Mouse (Mus musculus) limb, embryonic 12.5 days (tissue): Measurements from ENCODE around the gene Ankdd1a. TPM values are rescaled to one million over a fixed set of nuclear protein-coding genes. Genes with fewer than 3 reads are reported as not detected.

Source experiments
- ATAC-seq: fragments of 200-750 bp; cut with Nextera tagmentation; 2 replicates; pipeline ENCODE4 v1.8.0; 2017; ENCODE audit warnings: low read depth, moderate TSS enrichment; ENCODE audit not compliant: insufficient number of reproducible peaks, insufficient read depth, low FRiP score, low TSS enrichment
- H3K27ac ChIP-seq: fragments of 300-500 bp; sonication (generic); 2 replicates; pipeline ENCODE4 v1.5.1; 2016; ENCODE audit warnings: mild to moderate bottlenecking, moderate library complexity
- H3K27me3 ChIP-seq: fragments of 300-500 bp; sonication (generic); 2 replicates; pipeline ENCODE4 v1.6.1; 2016; ENCODE audit warnings: mild to moderate bottlenecking, moderate library complexity
- H3K36me3 ChIP-seq: fragments of 300-500 bp; sonication (generic); 2 replicates; pipeline ENCODE4 v1.6.1; 2016; ENCODE audit warnings: mild to moderate bottlenecking, moderate library complexity
- H3K4me1 ChIP-seq: fragments of 300-500 bp; sonication (generic); replicated peaks from 2 replicates; pipeline ENCODE4 v1.6.1; 2016
- H3K4me2 ChIP-seq: fragments of 300-500 bp; sonication (generic); 2 replicates; pipeline ENCODE4 v1.6.1; 2016; ENCODE audit warnings: mild to moderate bottlenecking, moderate library complexity
- H3K4me3 ChIP-seq: fragments of 300-500 bp; sonication (generic); replicated peaks from 2 replicates; pipeline ENCODE4 v1.5.1; 2016; ENCODE audit warnings: mild to moderate bottlenecking
- H3K9ac ChIP-seq: fragments of 300-500 bp; sonication (generic); replicated peaks from 2 replicates; pipeline ENCODE4 v1.6.1; 2016; ENCODE audit warnings: mild to moderate bottlenecking, moderate library complexity
- H3K9me3 ChIP-seq: fragments of 300-500 bp; sonication (generic); 2 replicates; pipeline ENCODE4 v1.6.1; 2016; ENCODE audit warnings: mild to moderate bottlenecking, moderate library complexity
- WGBS: fragments of 180-500 bp; shearing (Covaris S2); methylation state at CpG from one replicate; pipeline ENCODE4 v1.1.7; 2016; 5-methylcytosine and 5-hydroxymethylcytosine counted together
- polyA plus RNA-seq: library from polyadenylated mRNA; unstranded; fragments of >200 nt; fragmentation: Nextera tagmentation; extraction: Ambion mirVana; gene quantifications from 2 replicates; pipeline ENCODE4 v1.2.1, GENCODE M21; 2016

The Ankdd1a gene
- polyA plus RNA-seq = not detected in 2 replicates

DNA sequence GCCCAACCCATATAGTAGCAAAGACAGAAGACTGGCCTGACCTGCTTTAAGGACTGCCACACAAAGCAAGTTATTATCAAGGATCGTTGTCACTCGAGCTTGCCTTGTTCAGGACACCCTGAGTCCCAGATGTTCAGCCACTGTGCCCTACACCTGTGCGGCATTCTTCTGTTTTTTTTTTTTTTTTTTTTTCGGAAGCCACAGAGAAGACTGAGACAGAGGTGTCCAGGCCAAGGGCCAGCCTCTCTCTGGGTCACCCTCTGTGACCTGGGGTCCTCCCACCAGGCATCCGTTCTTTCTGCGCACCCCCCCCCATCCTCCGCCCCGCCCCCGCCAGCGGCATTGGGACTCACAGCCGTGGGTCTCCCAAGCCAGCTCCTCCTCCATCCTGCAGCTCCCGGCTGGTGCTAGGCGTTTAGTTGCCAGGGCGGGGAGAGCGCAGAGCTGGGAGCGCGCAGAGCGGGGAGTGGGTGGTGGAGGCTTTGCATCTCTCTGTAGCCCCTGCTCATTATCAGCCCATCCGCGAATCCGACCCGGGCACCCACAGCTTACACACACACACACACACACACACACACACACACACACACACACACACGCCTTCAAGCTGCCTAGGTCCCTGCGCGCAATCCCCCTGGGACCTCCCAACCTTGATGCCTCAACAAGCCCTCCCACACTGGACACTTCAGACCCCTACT lies at the start of gene Ankdd1a:
TSS of gene Ankdd1a (minus strand) at position 387 of the 698 bp plus-strand sequence.
- no peak for ATAC-seq
- Histone ChIP-seq H3K9ac (peak within 1 kb of the TSS; percentile 50), H3K27ac (no peak within 1 kb of the TSS)

DNA sequence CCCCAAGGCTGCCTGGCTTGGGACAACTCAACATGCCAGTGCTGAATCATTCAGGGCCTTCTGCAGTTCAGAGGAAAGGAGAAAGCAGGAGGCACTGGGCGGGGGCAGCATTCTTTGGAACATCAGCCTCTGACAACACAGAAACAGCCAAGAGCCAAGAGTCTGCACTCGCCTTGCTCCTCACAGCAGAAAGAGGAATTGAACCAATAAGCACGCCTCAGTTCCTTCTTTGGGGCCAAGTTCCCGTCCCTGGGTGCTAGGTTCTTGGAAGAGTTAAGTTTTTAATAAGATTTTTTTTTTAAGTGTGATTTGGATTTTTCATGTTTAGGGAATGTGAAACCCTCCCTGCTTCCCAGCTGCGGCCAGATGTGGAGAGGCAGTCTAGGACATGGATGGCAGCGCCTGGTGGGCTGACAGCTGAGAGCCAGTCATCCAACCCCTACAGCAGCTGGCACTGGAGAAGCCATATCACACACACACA lies 49.5 kb upstream of the Ankdd1a start:
- no peaks in the 10 kb centered on the region for H3K27me3 ChIP-seq
- no peak for ATAC-seq
- H3K9me3 ChIP-seq = no peaks in the 10 kb centered on the region
- no peak overlapping the region for H3K27ac ChIP-seq
- H3K36me3 ChIP-seq = peaks cover 53% of the 10 kb centered on the region
- H3K4me3 ChIP-seq = no peak overlapping the region
- 77% methylated on average over 6 of the region's 6 CpGs for WGBS
- H3K9ac ChIP-seq = no peak overlapping the region
- peaks cover 2% of the 10 kb centered on the region; the same call in 1 of the 2 replicates for H3K4me1 ChIP-seq
- H3K4me2 ChIP-seq = no peak overlapping the region

More for the DNA sequence above, at the start of gene Ankdd1a:
- 6% methylated on average over 21 of the region's 25 CpGs for WGBS
- Histone ChIP-seq H3K36me3 (no peaks in the 10 kb centered on the region), H3K9me3 (no peaks in the 10 kb centered on the region), H3K27me3 (peaks cover 9% of the 10 kb centered on the region), H3K4me1 (peaks cover 13% of the 10 kb centered on the region; the same call in 1 of the 2 replicates), H3K4me2 (peak within 1 kb of the TSS; percentile 70), H3K4me3 (peak within 1 kb of the TSS; percentile 37)

DNA sequence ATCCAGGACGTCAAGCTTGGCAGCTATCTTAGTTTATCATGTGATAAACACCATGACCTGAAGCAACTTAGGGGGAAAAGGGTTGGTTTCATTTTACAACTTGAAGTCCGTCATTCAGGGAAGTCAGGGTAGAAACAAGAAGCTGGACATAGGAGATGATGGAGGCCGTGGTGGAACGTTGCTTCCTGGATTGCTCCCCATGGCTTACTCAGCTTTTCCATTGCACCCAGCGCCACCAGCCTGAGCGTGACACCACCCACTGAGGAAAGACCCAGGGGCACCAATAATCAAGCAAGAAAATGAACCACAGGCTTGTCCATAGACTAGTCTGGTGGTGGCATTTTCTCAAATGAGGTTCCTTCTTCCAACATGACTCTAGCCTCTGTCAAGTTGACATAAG lies 48.8 kb upstream of the Ankdd1a start:
- Histone ChIP-seq H3K9ac (no peak overlapping the region), H3K27ac (no peak overlapping the region), H3K9me3 (no peaks in the 10 kb centered on the region), H3K36me3 (peaks cover 59% of the 10 kb centered on the region), H3K4me2 (no peak overlapping the region), H3K4me1 (0 out of 2 replicates have a peak, but pooled peaks cover 2% of the 10 kb centered on the region), H3K4me3 (no peak overlapping the region), H3K27me3 (no peaks in the 10 kb centered on the region)
- no peak for ATAC-seq
- WGBS = 86% methylated on average over 6 of the region's 6 CpGs

DNA sequence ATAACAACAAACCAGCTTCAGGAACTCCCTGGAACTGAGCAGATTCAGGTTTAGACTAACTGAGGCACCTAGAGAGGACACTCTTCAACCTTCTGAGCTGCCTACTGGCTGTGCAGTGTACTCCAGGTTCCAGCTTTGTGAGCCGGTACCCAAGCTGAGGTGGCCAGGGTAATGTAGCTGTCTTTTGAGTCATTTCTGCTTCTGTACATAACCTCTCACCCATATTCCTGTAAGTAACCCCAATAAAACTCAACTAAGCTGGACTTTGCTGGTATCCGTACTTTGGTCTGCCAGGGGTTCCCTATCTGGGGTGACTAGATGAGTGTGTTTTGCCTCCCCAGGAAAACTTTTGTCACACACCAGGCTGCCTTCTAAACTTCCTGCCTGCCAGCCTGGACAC lies 44.7 kb upstream of the Ankdd1a start:
- Histone ChIP-seq H3K4me1 (peaks cover 11% of the 10 kb centered on the region), H3K36me3 (peaks cover 75% of the 10 kb centered on the region), H3K9me3 (no peaks in the 10 kb centered on the region), H3K27me3 (no peaks in the 10 kb centered on the region), H3K9ac (no peak overlapping the region), H3K4me3 (no peak overlapping the region), H3K27ac (no peak overlapping the region), H3K4me2 (no peak overlapping the region)
- 92% methylated on average over 2 of the region's 2 CpGs for WGBS
- no peak for ATAC-seq

DNA sequence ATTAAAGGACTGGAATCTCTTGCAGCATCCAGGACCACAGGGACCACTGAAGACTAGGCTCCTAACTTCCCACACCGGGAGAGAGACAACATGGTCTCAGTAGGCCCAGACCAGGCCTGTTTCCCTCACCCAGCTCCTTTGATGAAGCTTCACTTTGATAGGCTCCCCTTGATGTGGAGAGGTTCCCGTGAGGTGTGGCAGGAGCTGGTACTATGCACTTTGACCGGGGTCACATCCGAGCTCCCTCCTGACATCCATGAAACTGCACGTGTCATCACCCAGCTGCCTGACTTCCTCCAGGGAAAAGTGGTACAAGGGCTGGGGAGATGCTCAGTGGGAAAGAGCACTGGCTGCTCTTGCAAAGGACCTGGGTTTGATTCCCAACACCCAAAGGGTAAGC lies 43.1 kb upstream of the Ankdd1a start:
- Histone ChIP-seq H3K4me2 (no peak overlapping the region), H3K9ac (no peak overlapping the region), H3K36me3 (peaks cover 72% of the 10 kb centered on the region), H3K4me1 (peaks cover 23% of the 10 kb centered on the region), H3K27me3 (no peaks in the 10 kb centered on the region), H3K27ac (no peak overlapping the region), H3K9me3 (no peaks in the 10 kb centered on the region), H3K4me3 (no peak overlapping the region)
- no peak for ATAC-seq
- 89% methylated on average over 5 of the region's 5 CpGs for WGBS

DNA sequence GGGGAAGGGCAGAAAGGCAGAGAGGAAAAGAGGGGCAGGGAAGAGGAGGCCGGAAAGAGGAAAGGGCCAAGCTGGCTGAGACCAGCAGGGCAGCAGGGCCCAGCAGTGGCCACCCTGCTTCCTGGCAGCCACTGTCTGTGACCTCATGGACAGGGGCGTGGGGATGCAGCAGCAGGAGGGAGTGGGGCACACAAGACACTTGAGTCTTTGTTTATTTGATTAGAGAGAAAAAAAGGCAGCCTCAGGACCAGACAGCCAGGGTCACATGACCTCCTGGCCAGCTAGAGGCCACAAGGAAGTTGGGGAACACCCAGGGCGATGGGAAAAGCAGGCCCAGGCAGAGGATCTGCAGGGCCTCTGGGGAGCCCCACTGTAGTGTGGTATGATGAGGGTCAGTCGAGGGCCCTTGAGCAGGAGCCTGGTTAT lies 42.1 kb upstream of the Ankdd1a start:
- Histone ChIP-seq H3K4me2 (no peak overlapping the region), H3K9ac (peak overlapping the region; percentile 18; the same call in 1 of the 2 replicates), H3K4me1 (peaks cover 26% of the 10 kb centered on the region), H3K4me3 (no peak overlapping the region), H3K9me3 (no peaks in the 10 kb centered on the region), H3K27ac (0 out of 2 replicates have a peak overlapping the region, but pooled peaks have one; percentile 29), H3K27me3 (no peaks in the 10 kb centered on the region), H3K36me3 (peaks cover 74% of the 10 kb centered on the region)
- 25% methylated on average over 4 of the region's 4 CpGs for WGBS
- ATAC-seq = no peak

DNA sequence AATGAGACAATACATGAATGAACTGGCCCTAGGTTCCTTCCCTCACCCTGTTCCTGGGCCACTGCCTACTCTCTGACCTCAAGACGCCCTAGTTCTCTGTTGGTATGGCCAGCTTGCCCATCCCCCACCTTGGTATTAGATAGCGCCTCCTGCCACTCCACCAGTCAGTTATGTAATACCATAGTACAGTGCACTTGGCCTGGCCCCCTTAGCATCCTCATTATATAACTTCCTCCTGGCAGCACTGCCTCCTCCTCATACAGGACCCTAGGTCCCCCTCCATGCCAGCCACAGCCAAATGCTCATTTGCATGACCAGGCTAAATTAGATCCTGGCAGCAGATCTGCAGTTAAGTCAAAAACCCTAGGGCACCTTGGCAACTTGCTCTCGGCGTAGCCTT lies 41.0 kb upstream of the Ankdd1a start:
- ATAC-seq = no peak
- no peaks in the 10 kb centered on the region for H3K9me3 ChIP-seq
- peaks cover 26% of the 10 kb centered on the region for H3K4me1 ChIP-seq
- 88% methylated on average over 4 of the region's 4 CpGs for WGBS
- no peak overlapping the region for H3K27ac ChIP-seq
- H3K27me3 ChIP-seq = no peaks in the 10 kb centered on the region
- peaks cover 79% of the 10 kb centered on the region for H3K36me3 ChIP-seq
- H3K4me2 ChIP-seq = no peak overlapping the region
- no peak overlapping the region for H3K9ac ChIP-seq
- H3K4me3 ChIP-seq = no peak overlapping the region

DNA sequence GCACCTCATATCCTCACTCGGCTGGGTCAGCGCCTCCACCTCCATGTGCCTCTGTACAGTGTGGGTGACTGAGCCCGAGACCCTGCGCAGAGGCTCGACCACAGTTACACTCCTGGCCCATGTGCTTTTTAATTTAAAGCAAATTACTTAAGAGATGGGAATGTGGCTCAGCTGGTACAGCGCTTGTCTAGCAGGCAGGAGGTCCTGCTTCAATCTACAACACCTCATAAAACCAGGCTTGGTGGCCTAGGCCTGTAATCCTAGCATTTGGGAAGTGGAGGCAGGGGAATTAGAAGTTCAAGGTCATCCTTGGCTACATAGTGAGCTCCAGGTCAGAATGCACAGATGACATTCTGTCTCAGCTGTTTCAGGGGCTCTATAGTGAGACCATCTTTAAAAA lies 38.8 kb upstream of the Ankdd1a start:
- Histone ChIP-seq H3K4me3 (no peak overlapping the region), H3K4me2 (no peak overlapping the region), H3K36me3 (peaks cover 73% of the 10 kb centered on the region), H3K9me3 (no peaks in the 10 kb centered on the region), H3K4me1 (peaks cover 36% of the 10 kb centered on the region), H3K27ac (no peak overlapping the region), H3K9ac (no peak overlapping the region), H3K27me3 (no peaks in the 10 kb centered on the region)
- 49% methylated on average over 6 of the region's 6 CpGs for WGBS
- ATAC-seq = peak; percentile 41; the same call in 1 of the 2 replicates

DNA sequence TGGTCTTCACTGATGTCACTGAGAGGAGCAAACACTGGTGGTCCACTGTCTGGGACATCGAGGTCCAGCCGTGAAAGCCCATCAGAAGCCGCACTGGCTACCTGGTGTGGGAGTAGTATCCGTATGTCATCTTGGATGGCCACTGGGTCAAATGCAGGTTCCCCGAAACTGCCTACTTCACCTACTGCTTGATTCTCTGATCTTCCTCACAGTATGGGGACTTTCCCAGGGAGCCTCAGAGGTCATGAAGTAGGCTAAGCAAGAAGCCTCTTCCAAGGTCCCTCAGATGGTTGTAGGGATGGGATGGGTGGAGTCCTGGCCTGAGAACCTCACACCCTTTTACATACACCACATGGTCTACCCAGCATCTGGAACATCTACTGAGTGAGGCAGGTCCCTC lies 37.0 kb upstream of the Ankdd1a start:
- 95% methylated on average over 5 of the region's 5 CpGs for WGBS
- no peak overlapping the region for H3K4me2 ChIP-seq
- no peaks in the 10 kb centered on the region for H3K27me3 ChIP-seq
- peaks cover 31% of the 10 kb centered on the region for H3K4me1 ChIP-seq
- peaks cover 63% of the 10 kb centered on the region for H3K36me3 ChIP-seq
- H3K9me3 ChIP-seq = no peaks in the 10 kb centered on the region
- H3K9ac ChIP-seq = no peak overlapping the region
- ATAC-seq = no peak
- no peak overlapping the region for H3K4me3 ChIP-seq
- H3K27ac ChIP-seq = no peak overlapping the region

DNA sequence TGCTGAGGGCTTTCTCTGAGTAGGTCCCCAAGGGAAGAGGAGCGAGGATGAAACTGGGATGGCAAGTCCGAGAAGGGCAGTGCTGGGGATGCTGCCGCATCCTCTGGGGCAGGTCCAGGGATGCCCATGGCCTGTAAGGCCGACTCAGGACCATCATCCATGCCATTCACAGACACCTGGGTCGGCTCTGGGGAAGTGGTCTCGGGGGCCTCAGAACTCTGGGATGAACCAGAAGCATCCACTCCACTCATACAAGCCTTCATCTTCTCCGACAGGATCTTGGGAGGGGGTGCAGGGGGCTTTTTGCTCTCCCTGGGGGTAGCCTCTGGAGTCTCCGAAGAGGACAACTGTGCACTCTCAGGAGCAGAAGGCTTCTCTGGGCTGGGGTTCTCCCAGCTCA lies 36.4 kb upstream of the Ankdd1a start:
- Histone ChIP-seq H3K27ac (no peak overlapping the region), H3K36me3 (peaks cover 56% of the 10 kb centered on the region), H3K27me3 (no peaks in the 10 kb centered on the region), H3K4me2 (no peak overlapping the region), H3K9me3 (no peaks in the 10 kb centered on the region), H3K4me1 (peaks cover 25% of the 10 kb centered on the region), H3K4me3 (no peak overlapping the region), H3K9ac (no peak overlapping the region)
- no peak for ATAC-seq
- WGBS = 94% methylated on average over 8 of the region's 8 CpGs

DNA sequence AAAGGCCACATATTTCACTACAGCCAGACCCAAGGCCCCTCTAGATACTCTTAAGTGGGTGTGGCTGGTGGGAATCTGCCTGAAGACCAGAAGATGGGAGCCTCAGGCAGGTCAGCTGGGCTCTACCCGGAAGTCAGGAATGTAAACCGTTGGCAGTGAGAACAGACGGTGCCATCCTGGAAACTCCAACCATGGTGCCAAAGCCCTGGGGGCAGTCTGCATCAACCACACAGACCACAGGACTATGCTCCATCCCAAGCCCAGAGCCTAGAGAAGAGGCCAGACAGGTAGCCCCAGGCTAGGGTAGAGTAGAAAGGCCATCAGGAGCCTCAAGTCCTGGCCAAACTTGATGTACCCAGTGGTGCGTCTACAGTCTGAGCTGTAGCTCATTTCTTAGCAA lies 35.6 kb upstream of the Ankdd1a start:
- peaks cover 52% of the 10 kb centered on the region for H3K36me3 ChIP-seq
- 90% methylated on average over 4 of the region's 4 CpGs for WGBS
- no peak overlapping the region for H3K4me3 ChIP-seq
- no peaks in the 10 kb centered on the region for H3K27me3 ChIP-seq
- H3K9ac ChIP-seq = no peak overlapping the region
- peaks cover 33% of the 10 kb centered on the region for H3K4me1 ChIP-seq
- H3K9me3 ChIP-seq = no peaks in the 10 kb centered on the region
- ATAC-seq = no peak
- no peak overlapping the region for H3K4me2 ChIP-seq
- peak overlapping the region; percentile 50; the same call in 1 of the 2 replicates for H3K27ac ChIP-seq
